Mouse (Mus musculus) heart, postnatal 10 days (tissue): ENCODE data around the gene Klrc3. TPM values are rescaled to one million over a fixed set of nuclear protein-coding genes. Genes with fewer than 3 reads are reported as not detected.
A peak's percentile ranks its signal among the peaks of the same experiment; 100 is the strongest.
"Not testable (repeated sequence)": the region's sequence is repeated elsewhere in the genome, so short reads cannot be mapped to it uniquely, and the experiment has no call there.

Source experiments
- DNase-seq, 2 experiments: peaks; one replicate each; pipeline ENCODE4 v3.0.0; 2021
- intact Hi-C: fragments of 180-260 bp; cut with DNase I; formaldehyde crosslinking; loops from one replicate; pipeline ENCODE4 v1.15.1; 2025
- microRNA-seq, 2 experiments: library from miRNA; unstranded; fragments of <30 nt; microRNA quantifications; one replicate each; pipeline ENCODE4 v1.2.0; 2022
- total RNA-seq, 2 experiments: library from RNA; stranded (reverse); gene quantifications; 2 replicates each; pipeline ENCODE4 v1.2.3; 2021

Klrc3 gene
- total RNA-seq: not detected

DNA sequence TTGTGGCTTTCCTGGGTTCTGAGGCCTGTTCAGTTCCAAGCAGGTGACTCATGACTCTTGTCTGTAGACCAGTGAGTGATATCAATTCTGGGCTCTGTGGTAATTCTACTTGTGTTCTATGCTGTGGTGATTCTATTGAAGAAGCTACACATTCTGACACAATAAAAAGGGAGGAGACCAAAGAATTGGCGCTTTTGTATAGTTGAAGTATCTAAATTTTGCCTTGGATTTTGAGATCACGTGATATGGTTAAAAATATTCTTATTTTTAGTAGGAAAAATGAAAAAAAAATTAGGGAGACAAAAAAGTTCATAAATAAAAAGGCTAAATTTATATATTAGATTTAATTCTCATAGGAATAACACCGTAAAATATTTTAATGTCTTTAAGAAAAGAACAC, at the start of gene Klrc3:
Klrc3 (minus strand) TSS at position 101 of the 400 bp plus-strand sequence.
- DNase-seq, intact Hi-C loops: not testable (repeated sequence)

GRCm38 (mm10) chr6:129691436-129691835, 48.3 kb upstream of the Klrc3 start:
- intact Hi-C loops, DNase-seq: not testable (repeated sequence)

DNA sequence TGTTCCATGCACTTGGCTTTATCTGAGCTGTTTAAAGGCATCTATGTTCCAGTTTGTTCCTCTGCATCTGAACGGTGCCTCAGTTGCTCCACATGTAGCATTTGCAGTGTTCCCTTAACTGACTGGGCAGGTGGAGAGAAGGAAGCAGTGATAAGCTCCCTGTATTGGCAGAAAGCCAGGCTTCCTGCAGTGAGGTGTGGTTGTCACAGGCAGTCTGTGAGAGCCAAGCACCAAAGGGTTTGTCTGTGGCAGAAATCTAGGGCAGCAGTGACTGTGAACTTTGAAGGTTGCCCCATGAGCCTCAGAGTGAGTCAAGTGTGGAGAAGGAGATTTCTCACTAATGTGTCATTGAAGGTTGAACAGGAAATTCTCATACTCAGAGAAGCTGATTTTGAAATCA, 37.2 kb upstream of the Klrc3 start:
- intact Hi-C loops: no loop called here
- DNase-seq: peak in 1 of 2 experiments; percentile 0

- no peak for DNase-seq
- intact Hi-C loops: no loop called here
These were observed 35.7 kb upstream of the Klrc3 start, which contains the start of gene Klrc1 for GRCm38 (mm10) chr6:129678873-129679272. TSS of gene Klrc1 (minus strand) at chr6:129678973.

- intact Hi-C loops, DNase-seq: not testable (repeated sequence)
These were observed 18.2 kb upstream of the Klrc3 start for GRCm38 (mm10) chr6:129661301-129661700.

DNA sequence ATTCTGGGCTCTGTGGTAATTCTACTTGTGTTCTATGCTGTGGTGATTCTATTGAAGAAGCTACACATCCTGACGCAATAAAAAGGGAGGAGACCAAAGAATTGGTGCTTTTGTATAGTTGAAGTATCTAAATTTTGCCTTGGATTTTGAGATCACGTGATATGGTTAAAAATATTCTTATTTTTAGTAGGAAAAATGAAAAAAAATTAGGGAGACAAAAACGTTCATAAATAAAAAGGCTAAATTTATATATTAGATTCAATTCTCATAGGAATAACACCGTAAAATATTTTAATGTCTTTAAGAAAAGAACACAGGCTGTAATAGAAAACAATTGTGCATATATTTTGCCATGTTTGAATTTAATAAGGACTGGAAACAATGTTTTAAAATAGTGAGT, 17.5 kb upstream of the Klrc3 start, which contains the start of gene Klrc2:
Klrc2 (minus strand) TSS at position 101 of the 400 bp plus-strand sequence.
- intact Hi-C loops, DNase-seq: not testable (repeated sequence)

DNA sequence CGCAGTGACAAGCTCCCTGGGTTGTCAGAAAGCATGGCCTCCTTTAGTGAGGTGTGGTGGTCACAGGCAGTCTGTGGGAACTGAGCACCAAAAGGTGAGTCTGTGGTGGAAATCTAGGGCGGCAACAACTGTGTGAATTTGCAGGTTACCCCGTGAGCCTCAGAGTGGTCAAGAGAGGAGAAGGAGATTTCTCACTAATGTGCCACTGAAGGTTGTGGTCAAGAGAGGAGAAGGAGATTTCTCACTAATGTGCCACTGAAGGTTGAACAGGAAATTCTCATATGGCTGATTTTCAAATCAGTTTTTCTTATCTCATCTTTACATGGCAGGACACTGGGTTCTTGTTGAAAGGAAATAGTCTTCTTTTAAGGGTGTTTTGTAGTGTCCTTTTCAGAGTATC, 917 bp upstream of the Klrc3 start:
- DNase-seq, intact Hi-C loops: not testable (repeated sequence)

GRCm38 (mm10) chr6:129631046-129631445, 12.1 kb downstream of the Klrc3 start:
- DNase-seq, intact Hi-C loops: not testable (repeated sequence)

- no peak for DNase-seq
These were observed 19.4 kb downstream of the Klrc3 start, which contains the start of gene Klrk1 for GRCm38 (mm10) chr6:129623735-129624134. TSS of gene Klrk1 (minus strand) at chr6:129623864.

GRCm38 (mm10) chr6:129608372-129608771, 34.8 kb downstream of the Klrc3 start:
- no peak for DNase-seq
- intact Hi-C loops: no loop called here

More at GRCm38 (mm10) chr6:129623735-129624134, 19.4 kb downstream of the Klrc3 start, which contains the start of gene Klrk1:
- intact Hi-C loops: no loop called here

GRCm38 (mm10) chr6:129591508-129591907, 51.6 kb downstream of the Klrc3 start, which contains the start of gene Klrd1:
TSS of gene Klrd1 (plus strand) at chr6:129591782.
- intact Hi-C loops: no loop called here
- DNase-seq: no peak

Small RNA genes lying within 50 kb of the gene (microRNA-seq; reads per million reads assigned to microRNA genes)
- gene Mir680-1: 0 reads per million in 2 experiments

Other genes with a start within 250 kb of the Klrc3 start
- 1 to 10 TPM in 1 of 2 experiments, under 1 TPM in 1; 0.97 to 1.4 TPM for gene Clec1b, start 246.0 kb downstream of the Klrc3 start, total RNA-seq
- under 1 TPM; 0.19 to 0.47 TPM for gene Clec9a, start 234.5 kb downstream of the Klrc3 start, total RNA-seq
- 10 to 100 TPM; 16.3 to 16.7 TPM for gene Clec1a, start 191.3 kb downstream of the Klrc3 start, total RNA-seq
- under 1 TPM; 0.07 to 0.17 TPM for gene Olr1, start 136.2 kb downstream of the Klrc3 start, total RNA-seq
- not detected for gene Tmem52b, start 130.8 kb downstream of the Klrc3 start, total RNA-seq
- gene Gabarapl1, start 110.2 kb downstream of the Klrc3 start, total RNA-seq: 10 to 100 TPM; 62.1 to 72.6 TPM
- gene Klre1, start 65.4 kb downstream of the Klrc3 start, total RNA-seq: not detected
- gene Klrd1, start 51.6 kb downstream of the Klrc3 start, total RNA-seq: not detected
- gene Klrk1, start 19.5 kb downstream of the Klrc3 start, total RNA-seq: not detected
- gene Klrc2, start 17.4 kb upstream of the Klrc3 start, total RNA-seq: not detected
- not detected for gene Klrc1, start 35.6 kb upstream of the Klrc3 start, total RNA-seq
- gene Klri1, start 73.8 kb upstream of the Klrc3 start, total RNA-seq: not detected
- not detected for gene Klri2, start 97.1 kb upstream of the Klrc3 start, total RNA-seq
- not detected for gene Gm156, start 140.9 kb upstream of the Klrc3 start, total RNA-seq
- not detected for gene Gm17631, start 219.3 kb upstream of the Klrc3 start, total RNA-seq
- not detected for gene Klra17, start 233.3 kb upstream of the Klrc3 start, total RNA-seq